ENCODE assay signal across 19 mouse cellular contexts in genomic region chr9:6339394-6339793, GRCm38 (mm10).
DNase-seq lines count a peak whose midpoint lies in the region; ATAC-seq lines count a peak whose summit lies in the region.
"Had no signal": no experiment of that assay in that cellular context is flagged by ENCODE, and none has a peak within 500 bp of the region (broad histone marks: within the 10 kb centered on the region; RNA-seq: fewer than 3 reads in every experiment).

No protein-coding gene starts in this region.

- no peaks in the 10 kb centered on the region for H3K4me1 ChIP-seq in heart, embryonic 10.5 days
- no peaks in the 10 kb centered on the region for H3K4me1 ChIP-seq in midbrain, embryonic 11.5 days (ENCODE audit: control insufficient read depth, insufficient read depth, low read length)
- H3K4me1 ChIP-seq in midbrain, embryonic 14.5 days (ENCODE audit: control insufficient read depth, insufficient read depth, low read length) = no peaks in the 10 kb centered on the region
- H3K4me1 ChIP-seq: hindbrain, embryonic 15.5 days had no signal

- no peaks in the 10 kb centered on the region for H3K36me3 ChIP-seq in heart, embryonic 10.5 days
- no peaks in the 10 kb centered on the region for H3K36me3 ChIP-seq in midbrain, embryonic 11.5 days (ENCODE audit: control insufficient read depth, insufficient read depth, low read length)
- H3K36me3 ChIP-seq in midbrain, embryonic 14.5 days (ENCODE audit: control insufficient read depth, insufficient read depth, low read length) = no peaks in the 10 kb centered on the region
- H3K36me3 ChIP-seq: embryonic facial prominence, embryonic 10.5 days; forebrain, embryonic 10.5 days; G1E; hindbrain, embryonic 15.5 days had no signal

- H3K27ac ChIP-seq in heart, embryonic 10.5 days = no peak overlapping the region
- no peak overlapping the region for H3K27ac ChIP-seq in midbrain, embryonic 11.5 days (ENCODE audit: low read depth, low read length)
- H3K27ac ChIP-seq in midbrain, embryonic 14.5 days (replicated peaks; ENCODE audit: low read depth, low read length) = no peak overlapping the region
- H3K27ac ChIP-seq: embryonic facial prominence, embryonic 10.5 days; forebrain, embryonic 10.5 days; hindbrain, embryonic 15.5 days had no signal

- no peak overlapping the region for H3K9ac ChIP-seq in midbrain, embryonic 11.5 days (ENCODE audit: low read length)
- H3K9ac ChIP-seq in midbrain, embryonic 14.5 days (replicated peaks; ENCODE audit: low read length) = no peak overlapping the region
- H3K9ac ChIP-seq: hindbrain, embryonic 15.5 days had no signal

- H3K27me3 ChIP-seq in heart, embryonic 10.5 days (ENCODE audit: insufficient read depth, poor library complexity, severe bottlenecking) = no peaks in the 10 kb centered on the region
- no peaks in the 10 kb centered on the region for H3K27me3 ChIP-seq in midbrain, embryonic 11.5 days (ENCODE audit: control insufficient read depth, insufficient read depth, low read length)
- no peaks in the 10 kb centered on the region for H3K27me3 ChIP-seq in midbrain, embryonic 14.5 days (ENCODE audit: control insufficient read depth, insufficient read depth, low read length)
- H3K27me3 ChIP-seq: hindbrain, embryonic 15.5 days had no signal

- H3K9me3 ChIP-seq in heart, embryonic 10.5 days = no peaks in the 10 kb centered on the region
- H3K9me3 ChIP-seq in midbrain, embryonic 11.5 days (ENCODE audit: control insufficient read depth, low read length) = no peaks in the 10 kb centered on the region
- no peaks in the 10 kb centered on the region for H3K9me3 ChIP-seq in midbrain, embryonic 14.5 days (ENCODE audit: control insufficient read depth, low read length)
- H3K9me3 ChIP-seq: embryonic facial prominence, embryonic 10.5 days; forebrain, embryonic 10.5 days; G1E; hindbrain, embryonic 15.5 days had no signal

- peak; percentile 23 for DNase-seq in adrenal gland, postnatal 10 days
- no peak for DNase-seq in adrenal gland, postnatal 25 days
- peak; percentile 27 to 42 for DNase-seq in heart, adult 18-20 months
- DNase-seq in heart, embryonic 10.5 days (ENCODE audit: low spot score) = no peak
- peak; percentile 26 for DNase-seq in midbrain, embryonic 11.5 days (ENCODE audit: low spot score, missing footprints)
- DNase-seq in midbrain, embryonic 14.5 days = no peak
- DNase-seq in heart, postnatal 4 days = peak; percentile 24
- DNase-seq in kidney, postnatal 36 days = no peak
- DNase-seq: B cell, adult 2 months; cerebellum, adult 2 months; cerebellum, postnatal 10 days; kidney, adult 2 months had no signal

- WGBS in heart, embryonic 10.5 days = 80% methylated on average over 1 of the region's 1 CpGs
- WGBS in midbrain, embryonic 11.5 days = 100% methylated on average over 1 of the region's 1 CpGs
- 55% methylated on average over 1 of the region's 1 CpGs for WGBS in midbrain, embryonic 14.5 days

- no peak overlapping the region for H3K4me3 ChIP-seq in heart, embryonic 10.5 days
- no peak overlapping the region for H3K4me3 ChIP-seq in midbrain, embryonic 11.5 days (ENCODE audit: low read depth, low read length)
- H3K4me3 ChIP-seq in midbrain, embryonic 14.5 days (replicated peaks; ENCODE audit: low read depth, low read length) = no peak overlapping the region
- H3K4me3 ChIP-seq: embryonic facial prominence, embryonic 10.5 days; forebrain, embryonic 10.5 days; hindbrain, embryonic 15.5 days had no signal

- no peak overlapping the region for H3K4me2 ChIP-seq in midbrain, embryonic 11.5 days
- H3K4me2 ChIP-seq in midbrain, embryonic 14.5 days (ENCODE audit: low read length) = no peak overlapping the region
- H3K4me2 ChIP-seq: hindbrain, embryonic 15.5 days had no signal

- ATAC-seq in midbrain, embryonic 11.5 days (ENCODE audit: low FRiP score) = no peak
- ATAC-seq in midbrain, embryonic 14.5 days (ENCODE audit: low FRiP score, low TSS enrichment) = no peak
- ATAC-seq: CD4-positive, CD25-positive, alpha-beta regulatory T cell, adult 4 months; forebrain, embryonic 14.5 days; intestine, embryonic 16.5 days had no signal

Comparison
In these comparisons a context has a peak if more than half of its experiments do, and no peak if none do; other contexts are left out.
1. DNase-seq: peak in adrenal gland, postnatal 10 days (single experiment), heart, adult 18-20 months (2 of 2), midbrain, embryonic 11.5 days (single experiment) and heart, postnatal 4 days (single experiment); none in adrenal gland, postnatal 25 days (single experiment), heart, embryonic 10.5 days (single experiment), midbrain, embryonic 14.5 days (single experiment) and kidney, postnatal 36 days (0 of 2).